Mouse (Mus musculus): ENCODE measurements around the gene Cdk12.

The Cdk12 gene

GRCm38 (mm10) chr11:98253807-98254206, 50.9 kb downstream of the Cdk12 start:
- DNase-seq (ENCODE audit: low read depth in 2 of 2, low spot score in 2 of 2), result no peak

GRCm38 (mm10) chr11:98260706-98261479, 58.0 kb downstream of the Cdk12 start:
- DNase-seq (ENCODE audit: low read depth in 2 of 2, low spot score in 2 of 2), result no peak

GRCm38 (mm10) chr11:98265039-98265438, 62.2 kb downstream of the Cdk12 start:
- peak; percentile 49 to 67 for DNase-seq (ENCODE audit: low read depth in 2 of 2, low spot score in 2 of 2)

- no peak for DNase-seq (ENCODE audit: low read depth in 2 of 2, low spot score in 2 of 2)
Measured at GRCm38 (mm10) chr11:98265891-98266290, 63.0 kb downstream of the Cdk12 start.

- no peak for DNase-seq (ENCODE audit: low read depth in 2 of 2, low spot score in 2 of 2)
Measured at GRCm38 (mm10) chr11:98266699-98267402, 64.0 kb downstream of the Cdk12 start.

GRCm38 (mm10) chr11:98270066-98270465, 67.2 kb downstream of the Cdk12 start:
- no peak for DNase-seq (ENCODE audit: low read depth in 2 of 2, low spot score in 2 of 2)

GRCm38 (mm10) chr11:98270466-98270865, 67.6 kb downstream of the Cdk12 start:
- no peak for DNase-seq (ENCODE audit: low read depth in 2 of 2, low spot score in 2 of 2)

GRCm38 (mm10) chr11:98283740-98284139, 80.9 kb downstream of the Cdk12 start:
- DNase-seq (ENCODE audit: low read depth in 2 of 2, low spot score in 2 of 2), result no peak

- DNase-seq (ENCODE audit: low read depth in 2 of 2, low spot score in 2 of 2), result no peak
Measured at GRCm38 (mm10) chr11:98284230-98284629, 81.4 kb downstream of the Cdk12 start.

- no peak for DNase-seq (ENCODE audit: low read depth in 2 of 2, low spot score in 2 of 2)
Measured at GRCm38 (mm10) chr11:98285368-98285767, 82.5 kb downstream of the Cdk12 start.

GRCm38 (mm10) chr11:98287531-98287930, 84.7 kb downstream of the Cdk12 start:
- DNase-seq (ENCODE audit: low read depth in 2 of 2, low spot score in 2 of 2), result no peak

GRCm38 (mm10) chr11:98287961-98288360, 85.1 kb downstream of the Cdk12 start:
- DNase-seq (ENCODE audit: low read depth in 2 of 2, low spot score in 2 of 2), result no peak

- no peak for DNase-seq (ENCODE audit: low read depth in 2 of 2, low spot score in 2 of 2)
Measured at GRCm38 (mm10) chr11:98289873-98290272, 87.0 kb downstream of the Cdk12 start.

- no peak for DNase-seq (ENCODE audit: low read depth in 2 of 2, low spot score in 2 of 2)
Measured at GRCm38 (mm10) chr11:98290906-98291305, 88.0 kb downstream of the Cdk12 start.

- no peak for DNase-seq (ENCODE audit: low read depth in 2 of 2, low spot score in 2 of 2)
Measured at GRCm38 (mm10) chr11:98293070-98293469, 90.2 kb downstream of the Cdk12 start.

GRCm38 (mm10) chr11:98294188-98295012, 91.5 kb downstream of the Cdk12 start:
- DNase-seq (ENCODE audit: low read depth in 2 of 2, low spot score in 2 of 2), result no peak

GRCm38 (mm10) chr11:98295013-98295585, 92.2 kb downstream of the Cdk12 start:
- no peak for DNase-seq (ENCODE audit: low read depth in 2 of 2, low spot score in 2 of 2)

GRCm38 (mm10) chr11:98296277-98296676, 93.4 kb downstream of the Cdk12 start:
- no peak for DNase-seq (ENCODE audit: low read depth in 2 of 2, low spot score in 2 of 2)

GRCm38 (mm10) chr11:98296916-98297315, 94.1 kb downstream of the Cdk12 start:
- DNase-seq (ENCODE audit: low read depth in 2 of 2, low spot score in 2 of 2), result no peak

- DNase-seq (ENCODE audit: low read depth in 2 of 2, low spot score in 2 of 2), result no peak
Measured at GRCm38 (mm10) chr11:98297778-98298177, 94.9 kb downstream of the Cdk12 start.

GRCm38 (mm10) chr11:98298484-98299205, 95.8 kb downstream of the Cdk12 start:
- no peak for DNase-seq (ENCODE audit: low read depth in 2 of 2, low spot score in 2 of 2)

Measured in CD8-positive naive resting alpha-beta T cell, adult 2 months (primary cell).